Mouse (Mus musculus): ENCODE results near the gene C2. TPM values are rescaled to one million over a fixed set of nuclear protein-coding genes. Genes with fewer than 3 reads are reported as not detected.
"Not testable (repeated sequence)": the region's sequence is repeated elsewhere in the genome, so short reads cannot be mapped to it uniquely, and the experiment has no call there.

C2 gene
- polyA plus RNA-seq, 1 experiment from 2014 or later, result 0.94 TPM

DNA sequence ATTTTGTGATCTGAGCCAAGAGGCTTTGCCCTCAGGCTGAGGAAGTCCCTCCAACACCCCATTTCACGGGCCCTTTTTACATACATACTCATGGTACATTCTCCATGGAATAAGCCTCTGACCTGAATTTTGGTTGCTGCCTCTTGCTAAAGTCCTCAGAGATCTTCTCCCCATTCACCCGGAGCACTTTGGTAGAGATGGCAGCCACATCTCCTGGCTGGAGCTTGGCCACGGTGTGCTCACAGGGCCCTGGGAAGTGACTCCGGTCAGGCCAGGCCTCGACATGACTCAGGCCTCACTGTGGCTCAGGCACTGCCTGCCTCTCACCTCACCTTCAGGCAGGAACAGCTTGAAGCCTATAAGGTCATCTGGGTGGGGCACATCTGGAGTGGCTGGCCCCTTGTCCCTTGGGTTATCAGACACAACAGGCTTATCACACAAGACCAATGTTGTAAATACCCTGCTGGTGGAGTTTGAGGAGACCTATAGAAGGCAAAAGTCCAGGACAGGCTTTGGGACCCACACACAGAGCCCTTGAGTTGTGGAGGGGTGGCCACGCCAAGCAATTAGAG lies 57.2 kb downstream of the C2 start:
- 81% methylated on average over 6 of the region's 6 CpGs for WGBS (ENCODE audit: insufficient replicate concordance)
- Histone ChIP-seq H3K4me1 (ENCODE audit: control insufficient read depth, insufficient read depth, low read length) (peaks cover 14% of the 10 kb centered on the region), H3K27ac (ENCODE audit: low read depth, low read length) (peak overlapping the region; percentile 72), H3K4me3 (ENCODE audit: low read depth, low read length) (no peak overlapping the region), H3K9ac (ENCODE audit: low read depth, low read length) (no peak overlapping the region), H3K9me3 (replicated peaks; ENCODE audit: control insufficient read depth, low read length) (no peaks in the 10 kb centered on the region), H3K4me2 (peak overlapping the region; percentile 43), H3K36me3 (ENCODE audit: control insufficient read depth, insufficient read depth, low read length) (peaks cover 27% of the 10 kb centered on the region), H3K27me3 (ENCODE audit: control insufficient read depth, insufficient read depth, low read length) (no peaks in the 10 kb centered on the region)
- ATAC-seq (replicated peaks; ENCODE audit: insufficient number of reproducible peaks, low FRiP score, low TSS enrichment), result peak; percentile 71

DNA sequence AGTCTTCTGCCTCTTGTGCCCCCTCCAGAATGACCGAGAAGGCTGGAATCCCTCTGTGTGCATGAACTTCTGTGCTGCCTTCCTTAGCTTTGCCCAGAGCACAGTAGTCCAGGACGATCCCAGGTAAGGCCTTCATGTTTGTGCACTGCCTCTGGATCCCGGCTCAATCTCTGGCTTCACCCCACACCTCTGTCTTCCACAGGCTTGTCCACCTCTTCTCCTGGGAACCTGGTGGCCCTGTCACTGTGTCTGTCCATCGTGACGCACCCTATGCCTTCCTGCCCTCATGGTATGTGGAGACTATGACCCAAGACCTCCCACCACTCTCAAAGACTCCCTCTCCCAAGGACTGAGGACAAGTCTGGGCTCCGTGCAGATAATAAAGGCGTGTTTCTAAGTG lies 59.3 kb downstream of the C2 start:
- H3K27ac ChIP-seq (ENCODE audit: low read depth, low read length), result no peak overlapping the region
- peak overlapping the region; percentile 31; the same call in 1 of the 2 replicates for H3K4me2 ChIP-seq
- WGBS (ENCODE audit: insufficient replicate concordance), result 85% methylated on average over 7 of the region's 7 CpGs
- no peaks in the 10 kb centered on the region for H3K27me3 ChIP-seq (ENCODE audit: control insufficient read depth, insufficient read depth, low read length)
- H3K4me1 ChIP-seq (ENCODE audit: control insufficient read depth, insufficient read depth, low read length), result peaks cover 16% of the 10 kb centered on the region
- H3K9me3 ChIP-seq (replicated peaks; ENCODE audit: control insufficient read depth, low read length), result no peaks in the 10 kb centered on the region
- H3K36me3 ChIP-seq (ENCODE audit: control insufficient read depth, insufficient read depth, low read length), result peaks cover 20% of the 10 kb centered on the region
- no peak overlapping the region for H3K9ac ChIP-seq (ENCODE audit: low read depth, low read length)
- ATAC-seq (replicated peaks; ENCODE audit: insufficient number of reproducible peaks, low FRiP score, low TSS enrichment), result no peak
- no peak overlapping the region for H3K4me3 ChIP-seq (ENCODE audit: low read depth, low read length)

DNA sequence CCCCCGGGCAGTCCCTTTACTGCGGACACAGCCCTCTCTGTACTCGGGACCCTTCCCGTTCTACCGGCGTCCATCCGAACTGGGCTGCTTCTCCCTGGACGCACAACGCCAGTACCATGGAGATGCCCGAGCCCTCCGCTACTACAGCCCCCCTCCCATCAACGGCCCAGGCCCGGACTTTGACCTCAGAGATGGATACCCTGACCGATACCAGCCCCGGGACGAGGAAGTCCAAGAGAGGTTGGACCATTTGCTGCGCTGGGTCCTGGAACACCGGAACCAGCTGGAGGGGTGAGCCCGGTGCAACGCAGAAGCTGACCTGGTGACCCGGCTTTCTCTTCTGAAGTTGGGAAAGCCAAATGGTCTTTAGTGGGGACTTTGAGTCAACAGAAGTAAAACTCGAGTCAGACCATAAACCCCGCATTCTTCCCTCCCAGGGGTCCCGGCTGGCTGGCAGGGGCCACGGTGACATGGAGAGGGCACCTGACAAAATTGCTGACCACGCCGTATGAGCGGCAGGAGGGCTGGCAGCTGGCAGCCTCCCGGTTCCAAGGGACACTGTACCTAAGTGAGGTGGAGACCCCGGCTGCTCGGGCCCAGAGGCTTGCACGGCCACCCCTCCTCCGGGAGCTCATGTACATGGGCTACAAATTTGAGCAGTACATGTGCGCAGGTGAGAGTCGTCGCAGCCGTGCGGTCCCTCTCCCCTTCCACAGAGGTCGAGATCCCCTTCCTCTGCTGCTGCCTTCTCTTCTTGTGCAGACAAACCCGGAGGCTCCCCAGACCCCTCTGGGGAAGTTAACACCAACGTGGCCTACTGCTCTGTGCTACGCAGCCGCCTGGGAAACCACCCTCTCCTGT lies 60.4 kb downstream of the C2 start:
- no peaks in the 10 kb centered on the region for H3K9me3 ChIP-seq (replicated peaks; ENCODE audit: control insufficient read depth, low read length)
- WGBS (ENCODE audit: insufficient replicate concordance), result 36% methylated on average over 43 of the region's 43 CpGs
- peak overlapping the region; percentile 3 for H3K27ac ChIP-seq (ENCODE audit: low read depth, low read length)
- H3K27me3 ChIP-seq (ENCODE audit: control insufficient read depth, insufficient read depth, low read length), result no peaks in the 10 kb centered on the region
- peaks cover 16% of the 10 kb centered on the region for H3K4me1 ChIP-seq (ENCODE audit: control insufficient read depth, insufficient read depth, low read length)
- peak overlapping the region; percentile 76 for H3K9ac ChIP-seq (ENCODE audit: low read depth, low read length)
- peak overlapping the region; percentile 97 for H3K4me2 ChIP-seq
- peak overlapping the region; percentile 72 for H3K4me3 ChIP-seq (ENCODE audit: low read depth, low read length)
- peaks cover 18% of the 10 kb centered on the region for H3K36me3 ChIP-seq (ENCODE audit: control insufficient read depth, insufficient read depth, low read length)
- no peak for ATAC-seq (replicated peaks; ENCODE audit: insufficient number of reproducible peaks, low FRiP score, low TSS enrichment)

DNA sequence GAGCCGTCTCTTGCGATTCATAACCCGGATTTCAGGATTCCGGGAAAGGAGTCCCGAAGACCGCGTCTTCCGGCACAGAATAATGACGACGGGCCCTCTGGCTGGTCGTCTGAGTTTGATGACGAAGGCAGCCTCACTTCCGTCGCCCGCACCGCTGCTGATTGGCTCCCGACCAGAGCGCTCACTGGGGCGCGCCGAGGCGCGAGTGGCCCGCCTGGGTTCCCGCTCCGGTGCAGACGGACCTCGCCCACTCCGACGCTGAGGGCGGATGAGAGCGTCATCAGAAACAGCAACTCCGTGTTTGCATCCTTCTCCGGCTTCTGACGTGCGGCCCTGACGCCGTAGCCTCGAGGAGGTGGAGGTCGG lies 61.2 kb downstream of the C2 start, which contains the start of the genes Stk19 and Dxo:
Stk19 (minus strand) TSS at position 90 of the 366 bp plus-strand sequence.
Dxo (plus strand) TSS at position 164 of the 366 bp plus-strand sequence.
- Histone ChIP-seq H3K9me3 (replicated peaks; ENCODE audit: control insufficient read depth, low read length) (no peaks in the 10 kb centered on the region), H3K27ac (ENCODE audit: low read depth, low read length) (peak within 1 kb of the TSS; percentile 3), H3K4me2 (peak within 1 kb of the TSS; percentile 97), H3K27me3 (ENCODE audit: control insufficient read depth, insufficient read depth, low read length) (no peaks in the 10 kb centered on the region), H3K9ac (ENCODE audit: low read depth, low read length) (peak within 1 kb of the TSS; percentile 76), H3K4me1 (ENCODE audit: control insufficient read depth, insufficient read depth, low read length) (peaks cover 16% of the 10 kb centered on the region), H3K36me3 (ENCODE audit: control insufficient read depth, insufficient read depth, low read length) (peaks cover 18% of the 10 kb centered on the region), H3K4me3 (ENCODE audit: low read depth, low read length) (peak within 1 kb of the TSS; percentile 72)
- under 1% methylated on average over 40 of the region's 40 CpGs for WGBS (ENCODE audit: insufficient replicate concordance)
- ATAC-seq (replicated peaks; ENCODE audit: insufficient number of reproducible peaks, low FRiP score, low TSS enrichment), result peak; percentile 89

DNA sequence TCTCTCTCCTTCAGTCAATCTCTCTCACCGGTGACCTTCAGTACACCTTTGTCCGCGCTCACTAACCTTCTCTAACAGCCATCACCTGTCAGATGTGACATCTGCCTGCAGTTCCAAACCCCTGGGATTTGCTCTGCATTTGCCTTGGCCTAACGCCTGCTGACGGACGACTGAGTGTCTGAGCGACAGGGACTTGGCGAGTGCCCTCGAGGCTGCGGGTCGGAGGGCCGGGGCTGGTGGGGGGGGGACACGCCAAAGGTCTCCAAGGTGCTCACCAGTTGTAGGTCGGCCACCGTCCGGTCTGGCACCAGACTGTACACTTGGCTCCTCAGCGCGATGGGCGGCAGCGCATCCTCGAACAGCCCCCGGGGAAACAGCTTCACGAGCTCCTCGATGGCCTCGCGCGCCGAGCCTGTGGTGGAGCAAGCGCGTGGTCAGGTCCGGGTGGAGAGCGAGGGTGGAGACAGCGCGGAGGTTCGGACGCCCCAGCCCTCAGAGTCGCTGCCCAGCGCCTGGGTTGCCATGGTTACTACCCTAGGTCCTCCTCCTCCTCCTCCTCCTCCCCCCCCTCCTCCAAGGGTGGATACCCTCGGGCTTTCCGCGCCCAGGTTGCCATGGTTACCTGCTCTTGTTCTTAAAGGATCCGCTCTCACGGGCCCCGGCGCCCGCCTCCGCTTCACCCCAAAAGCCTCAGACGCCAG lies 61.8 kb downstream of the C2 start:
- peak overlapping the region; percentile 97 for H3K4me2 ChIP-seq
- peaks cover 16% of the 10 kb centered on the region for H3K4me1 ChIP-seq (ENCODE audit: control insufficient read depth, insufficient read depth, low read length)
- peak overlapping the region; percentile 3; the same call in 1 of the 2 replicates for H3K27ac ChIP-seq (ENCODE audit: low read depth, low read length)
- H3K36me3 ChIP-seq (ENCODE audit: control insufficient read depth, insufficient read depth, low read length), result peaks cover 18% of the 10 kb centered on the region
- WGBS (ENCODE audit: insufficient replicate concordance), result 4% methylated on average over 48 of the region's 48 CpGs
- H3K27me3 ChIP-seq (ENCODE audit: control insufficient read depth, insufficient read depth, low read length), result no peaks in the 10 kb centered on the region
- peak; percentile 84 for ATAC-seq (replicated peaks; ENCODE audit: insufficient number of reproducible peaks, low FRiP score, low TSS enrichment)
- H3K9me3 ChIP-seq (replicated peaks; ENCODE audit: control insufficient read depth, low read length), result no peaks in the 10 kb centered on the region
- H3K9ac ChIP-seq (ENCODE audit: low read depth, low read length), result peak overlapping the region; percentile 76
- H3K4me3 ChIP-seq (ENCODE audit: low read depth, low read length), result peak overlapping the region; percentile 72

DNA sequence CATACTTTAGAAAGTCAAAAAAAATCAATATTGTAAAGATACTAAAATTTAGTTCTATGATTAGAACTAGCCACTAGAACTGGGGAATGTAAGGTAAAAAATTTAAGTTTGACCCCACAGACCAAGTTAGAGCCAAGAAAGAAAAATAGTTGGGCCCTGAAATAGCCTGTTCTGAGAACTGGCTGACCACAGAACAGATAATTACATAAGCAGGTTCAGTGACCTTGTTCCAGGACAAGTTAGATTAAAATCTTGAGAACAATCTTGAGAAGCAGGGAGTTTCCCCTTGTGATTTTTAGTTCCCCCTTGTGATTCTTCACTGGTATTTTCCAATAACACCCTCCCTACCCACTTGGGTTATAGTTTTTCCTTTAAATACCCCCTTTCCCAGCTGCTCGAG lies 67.3 kb downstream of the C2 start:
- H3K4me2 ChIP-seq; H3K4me3 ChIP-seq (ENCODE audit: low read depth, low read length); H3K9me3 ChIP-seq (replicated peaks; ENCODE audit: control insufficient read depth, low read length); H3K27me3 ChIP-seq (ENCODE audit: control insufficient read depth, insufficient read depth, low read length); ATAC-seq (replicated peaks; ENCODE audit: insufficient number of reproducible peaks, low FRiP score, low TSS enrichment); H3K4me1 ChIP-seq (ENCODE audit: control insufficient read depth, insufficient read depth, low read length); H3K9ac ChIP-seq (ENCODE audit: low read depth, low read length); H3K27ac ChIP-seq (ENCODE audit: low read depth, low read length): not testable (repeated sequence)
- H3K36me3 ChIP-seq (ENCODE audit: control insufficient read depth, insufficient read depth, low read length), result peaks cover 25% of the 10 kb centered on the region
- WGBS (ENCODE audit: insufficient replicate concordance), result 93% methylated on average over 1 of the region's 1 CpGs

DNA sequence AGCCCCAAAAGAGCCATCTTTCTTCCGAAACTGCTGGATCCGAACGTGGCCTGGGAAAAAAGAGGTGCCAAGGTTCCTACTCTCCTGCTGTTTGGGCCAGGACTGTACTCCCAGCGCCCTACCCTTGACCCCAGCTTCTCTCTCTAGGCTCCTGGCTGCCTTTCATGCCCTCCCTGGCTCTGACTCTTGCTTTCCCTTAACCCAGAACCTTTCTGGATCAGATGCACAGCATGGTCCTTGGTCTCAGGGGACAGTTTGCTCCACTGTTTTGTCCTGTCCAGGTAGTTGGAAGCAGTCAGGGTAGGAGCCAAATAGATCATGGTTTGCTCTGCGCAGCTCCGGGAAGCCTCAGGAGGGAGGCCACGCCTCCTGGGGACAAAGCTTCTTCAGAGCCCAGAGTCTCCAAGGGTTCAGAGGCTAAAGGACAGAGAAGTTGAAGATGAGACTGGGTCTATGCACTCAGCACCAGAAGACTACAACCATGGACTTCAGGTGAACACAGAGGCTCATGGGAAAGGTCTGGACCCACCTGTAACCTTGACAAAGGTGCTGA lies 83.2 kb downstream of the C2 start:
- no peak overlapping the region for H3K4me3 ChIP-seq (ENCODE audit: low read depth, low read length)
- H3K9me3 ChIP-seq (replicated peaks; ENCODE audit: control insufficient read depth, low read length), result no peaks in the 10 kb centered on the region
- H3K36me3 ChIP-seq (ENCODE audit: control insufficient read depth, insufficient read depth, low read length), result no peaks in the 10 kb centered on the region
- no peaks in the 10 kb centered on the region for H3K27me3 ChIP-seq (ENCODE audit: control insufficient read depth, insufficient read depth, low read length)
- 79% methylated on average over 7 of the region's 7 CpGs for WGBS (ENCODE audit: insufficient replicate concordance)
- no peak for ATAC-seq (replicated peaks; ENCODE audit: insufficient number of reproducible peaks, low FRiP score, low TSS enrichment)
- no peak overlapping the region for H3K9ac ChIP-seq (ENCODE audit: low read depth, low read length)
- no peak overlapping the region for H3K4me2 ChIP-seq
- H3K27ac ChIP-seq (ENCODE audit: low read depth, low read length), result no peak overlapping the region
- H3K4me1 ChIP-seq (ENCODE audit: control insufficient read depth, insufficient read depth, low read length), result no peaks in the 10 kb centered on the region

DNA sequence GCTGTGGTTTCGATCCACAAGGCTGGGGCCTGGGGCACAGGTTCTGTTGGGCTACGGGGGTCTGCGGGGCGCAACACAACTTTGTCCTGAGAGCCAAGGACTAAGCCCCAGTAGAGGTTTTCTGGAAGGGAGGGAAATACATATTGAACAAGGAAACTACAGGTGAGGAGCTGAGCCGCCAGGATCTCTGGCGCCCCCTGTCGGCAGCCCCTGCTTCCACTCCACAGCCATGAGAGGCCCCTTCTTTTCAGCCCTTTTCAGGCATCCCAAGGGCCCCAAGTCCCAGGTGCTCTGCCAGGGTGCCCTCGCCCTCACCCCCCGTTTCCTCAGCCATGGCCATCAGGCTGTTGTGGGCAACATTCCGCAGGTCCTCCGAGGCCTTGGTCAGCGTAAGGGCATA lies 84.3 kb downstream of the C2 start:
- H3K9me3 ChIP-seq (replicated peaks; ENCODE audit: control insufficient read depth, low read length); ATAC-seq (replicated peaks; ENCODE audit: insufficient number of reproducible peaks, low FRiP score, low TSS enrichment); H3K4me3 ChIP-seq (ENCODE audit: low read depth, low read length); H3K4me2 ChIP-seq; H3K27me3 ChIP-seq (ENCODE audit: control insufficient read depth, insufficient read depth, low read length); H3K9ac ChIP-seq (ENCODE audit: low read depth, low read length); H3K27ac ChIP-seq (ENCODE audit: low read depth, low read length); H3K36me3 ChIP-seq (ENCODE audit: control insufficient read depth, insufficient read depth, low read length); H3K4me1 ChIP-seq (ENCODE audit: control insufficient read depth, insufficient read depth, low read length): not testable (repeated sequence)
- WGBS (ENCODE audit: insufficient replicate concordance), result 51% methylated on average over 12 of the region's 12 CpGs

All from heart, embryonic 11.5 days (tissue).